Mouse (Mus musculus): Measurements from ENCODE around the gene Olfr263. TPM values are rescaled to one million over a fixed set of nuclear protein-coding genes. Genes with fewer than 3 reads are reported as not detected.

Olfr263 gene
- polyA plus RNA-seq, 1 experiment, result not detected

DNA sequence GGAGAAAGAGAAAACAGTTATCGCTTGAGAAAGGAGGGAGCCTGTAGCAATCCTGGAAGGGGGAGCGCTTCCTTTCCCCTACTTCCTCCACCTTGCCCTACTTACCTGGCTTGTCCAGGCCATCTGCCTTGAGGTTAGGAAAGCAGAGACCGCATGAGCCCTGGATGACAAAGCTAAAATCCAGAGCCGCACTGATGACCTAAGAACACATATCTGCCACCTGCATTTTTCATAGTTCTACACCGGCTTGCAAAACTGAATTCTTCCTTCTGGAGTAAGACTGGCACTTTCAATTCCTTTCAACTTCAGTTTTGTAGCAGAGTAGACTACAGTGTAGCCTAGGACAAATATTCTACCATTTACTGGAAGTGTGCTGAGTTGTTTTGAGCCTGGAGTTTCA lies 48.9 kb downstream of the Olfr263 start:
- Histone ChIP-seq H3K27me3 (ENCODE audit: control insufficient read depth, insufficient read depth, low read length) (no peaks in the 10 kb centered on the region), H3K4me3 (replicated peaks; ENCODE audit: insufficient read depth, low read depth, low read length) (no peak overlapping the region), H3K27ac (ENCODE audit: insufficient read depth, low read length) (no peak overlapping the region), H3K4me1 (ENCODE audit: control insufficient read depth, insufficient read depth, low read length) (no peaks in the 10 kb centered on the region; the same call in none of the 2 replicates)
- 90% methylated on average over 5 of the region's 5 CpGs for WGBS
- DNase-seq, result no peak
- no peak for TF ChIP-seq CTCF (IDR thresholded peaks at IDR 0.05; ENCODE audit: borderline replicate concordance, insufficient read depth, low read depth, low read length)
- TF ChIP-seq POLR2A (IDR thresholded peaks at IDR 0.05; ENCODE audit: borderline replicate concordance, insufficient read depth, low read length), result no peak

DNA sequence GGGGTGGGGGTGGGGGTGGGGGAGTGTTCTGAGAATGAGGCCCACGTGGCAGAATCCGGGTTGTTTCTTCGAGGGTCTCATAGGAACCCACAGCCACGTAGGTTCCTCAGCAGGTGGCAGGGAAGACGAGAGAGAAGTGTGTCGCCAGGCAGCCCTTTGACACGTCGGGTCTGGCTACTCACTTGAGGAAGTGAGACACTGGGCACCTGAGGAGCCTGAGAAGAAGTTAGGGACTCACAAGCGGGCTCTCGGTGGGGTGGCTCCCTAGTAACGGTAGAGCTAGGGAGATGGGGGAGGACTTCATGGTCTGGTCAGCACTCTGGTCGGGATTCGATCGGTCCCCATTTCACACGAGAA lies 49.9 kb downstream of the Olfr263 start, which contains the start of gene Trim27:
Gene Trim27, plus strand, starts transcription at position 79 of the 357 bp plus-strand sequence.
- H3K4me3 ChIP-seq (replicated peaks; ENCODE audit: insufficient read depth, low read depth, low read length), result peak within 1 kb of the TSS; percentile 99
- DNase-seq, result no peak
- TF ChIP-seq POLR2A (IDR thresholded peaks at IDR 0.05; ENCODE audit: borderline replicate concordance, insufficient read depth, low read length), result no peak
- peak within 1 kb of the TSS; percentile 99 for H3K27ac ChIP-seq (ENCODE audit: insufficient read depth, low read length)
- no peaks in the 10 kb centered on the region for H3K27me3 ChIP-seq (ENCODE audit: control insufficient read depth, insufficient read depth, low read length)
- no peaks in the 10 kb centered on the region; the same call in none of the 2 replicates for H3K4me1 ChIP-seq (ENCODE audit: control insufficient read depth, insufficient read depth, low read length)
- 0% methylated on average over 15 of the region's 15 CpGs for WGBS

DNA sequence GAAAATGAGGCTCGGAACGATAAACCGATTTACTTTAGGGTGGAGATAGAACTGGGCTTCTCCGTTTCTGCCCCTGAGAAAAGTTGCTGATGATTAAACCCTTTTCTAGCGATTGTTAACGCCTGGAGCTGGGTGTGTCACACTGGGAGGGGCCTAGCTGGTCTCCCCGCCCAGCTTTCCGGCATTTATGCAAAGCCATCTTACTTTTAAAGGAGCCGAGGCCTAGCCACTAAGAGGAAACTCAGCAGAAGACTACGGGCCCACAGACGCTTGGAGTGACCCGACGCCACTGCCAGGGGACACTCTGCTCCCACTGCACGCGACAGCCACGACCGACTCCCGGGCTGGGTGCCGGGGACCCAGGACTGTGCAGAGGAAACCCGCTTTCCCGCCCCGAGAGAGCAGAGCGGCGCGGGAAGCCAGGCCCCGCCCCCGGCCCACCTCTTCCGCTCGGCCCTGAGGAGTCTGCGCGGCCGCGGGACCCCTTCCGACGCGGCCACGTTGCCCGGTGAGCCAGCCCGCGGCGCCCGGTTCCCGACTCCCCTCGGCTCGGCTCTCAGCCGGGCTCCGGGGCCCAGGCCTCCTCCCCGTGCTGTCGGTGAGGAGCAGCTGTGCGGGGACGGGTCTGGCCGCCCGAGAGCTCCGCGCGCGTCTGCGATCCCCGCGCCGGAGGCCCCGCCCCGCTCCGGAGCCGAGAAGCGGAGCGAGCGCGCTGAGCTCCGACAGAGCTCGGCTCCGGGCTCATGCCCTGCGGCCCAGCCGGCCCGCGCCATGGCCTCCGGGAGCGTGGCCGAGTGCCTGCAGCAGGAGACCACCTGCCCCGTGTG lies 50.5 kb downstream of the Olfr263 start:
- Histone ChIP-seq H3K4me1 (ENCODE audit: control insufficient read depth, insufficient read depth, low read length) (no peaks in the 10 kb centered on the region; the same call in none of the 2 replicates), H3K27ac (ENCODE audit: insufficient read depth, low read length) (peak overlapping the region; percentile 99), H3K4me3 (replicated peaks; ENCODE audit: insufficient read depth, low read depth, low read length) (peak overlapping the region; percentile 99), H3K27me3 (ENCODE audit: control insufficient read depth, insufficient read depth, low read length) (no peaks in the 10 kb centered on the region)
- 1% methylated on average over 79 of the region's 80 CpGs for WGBS
- TF ChIP-seq CTCF (IDR thresholded peaks at IDR 0.05; ENCODE audit: borderline replicate concordance, insufficient read depth, low read depth, low read length), result no peak
- TF ChIP-seq POLR2A (IDR thresholded peaks at IDR 0.05; ENCODE audit: borderline replicate concordance, insufficient read depth, low read length), result 0 out of 2 replicates have a peak, but pooled peaks have one; percentile 55
- peak; percentile 88 to 91 for DNase-seq

DNA sequence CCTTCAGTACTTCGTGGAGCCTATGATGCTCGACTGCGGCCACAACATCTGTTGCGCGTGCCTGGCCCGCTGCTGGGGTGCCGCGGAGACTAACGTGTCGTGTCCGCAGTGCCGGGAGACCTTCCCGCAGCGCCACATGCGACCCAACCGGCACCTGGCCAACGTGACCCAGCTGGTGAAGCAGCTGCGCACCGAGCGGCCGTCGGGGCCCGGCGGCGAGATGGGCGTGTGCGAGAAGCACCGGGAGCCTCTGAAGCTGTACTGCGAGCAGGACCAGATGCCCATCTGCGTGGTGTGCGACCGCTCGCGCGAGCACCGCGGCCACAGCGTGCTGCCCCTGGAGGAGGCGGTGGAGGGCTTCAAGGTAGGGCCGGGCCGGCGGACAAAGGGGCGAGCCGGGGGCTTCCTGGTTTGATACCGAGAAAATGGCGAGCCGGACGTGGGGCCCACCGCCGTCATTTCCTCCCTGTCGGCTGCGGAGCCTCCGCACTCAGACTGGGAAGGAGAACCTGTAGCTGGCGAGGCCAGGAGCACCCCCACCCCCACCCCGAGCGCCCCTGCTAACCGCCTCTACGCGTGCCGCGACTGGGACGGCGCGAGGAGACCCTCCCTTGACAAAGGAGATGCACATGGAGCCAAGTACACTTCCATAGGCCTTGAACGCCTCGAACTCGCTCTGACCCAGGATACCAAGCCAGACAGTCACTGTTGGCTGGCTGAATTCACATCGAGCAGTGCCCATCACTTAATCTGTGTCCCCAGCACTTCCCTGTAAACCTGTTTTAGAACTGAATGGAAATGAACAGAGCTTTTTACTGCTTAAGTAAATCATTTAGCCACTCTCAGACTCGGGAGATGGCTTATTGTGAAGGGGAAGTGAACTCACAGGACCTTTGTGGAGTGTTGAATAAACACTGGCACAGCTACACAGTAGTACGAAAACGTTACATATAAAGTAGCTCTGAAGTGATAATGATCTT lies 51.4 kb downstream of the Olfr263 start:
- TF ChIP-seq POLR2A (IDR thresholded peaks at IDR 0.05; ENCODE audit: borderline replicate concordance, insufficient read depth, low read length) (no peak), CTCF (IDR thresholded peaks at IDR 0.05; ENCODE audit: borderline replicate concordance, insufficient read depth, low read depth, low read length) (no peak)
- DNase-seq, result peak; percentile 66 to 72
- Histone ChIP-seq H3K27ac (ENCODE audit: insufficient read depth, low read length) (peak overlapping the region; percentile 46; the same call in 1 of the 2 replicates), H3K4me1 (ENCODE audit: control insufficient read depth, insufficient read depth, low read length) (no peaks in the 10 kb centered on the region; the same call in none of the 2 replicates), H3K4me3 (replicated peaks; ENCODE audit: insufficient read depth, low read depth, low read length) (peak overlapping the region; percentile 99), H3K27me3 (ENCODE audit: control insufficient read depth, insufficient read depth, low read length) (no peaks in the 10 kb centered on the region)
- 1% methylated on average over 71 of the region's 71 CpGs for WGBS

DNA sequence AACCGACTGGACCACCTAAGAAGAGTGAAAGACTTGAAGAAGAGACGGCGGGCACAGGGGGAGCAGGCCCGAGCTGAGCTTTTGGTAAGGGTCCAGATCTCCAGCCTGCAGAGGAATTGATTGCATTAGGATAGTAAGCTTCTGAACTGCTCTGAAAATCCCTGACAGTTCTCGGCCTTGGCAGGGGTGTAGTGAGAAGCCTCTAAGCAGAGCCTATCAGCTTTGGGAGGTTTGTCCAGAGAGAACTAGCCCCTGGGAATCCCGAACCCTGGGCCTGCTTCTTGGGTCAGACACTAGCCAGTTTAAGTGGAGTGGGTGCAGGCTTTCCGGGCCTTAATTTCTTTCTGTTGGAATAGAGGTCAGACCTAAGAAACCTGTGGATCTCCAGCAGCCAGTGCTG lies 52.6 kb downstream of the Olfr263 start:
- Histone ChIP-seq H3K27me3 (ENCODE audit: control insufficient read depth, insufficient read depth, low read length) (no peaks in the 10 kb centered on the region), H3K4me1 (ENCODE audit: control insufficient read depth, insufficient read depth, low read length) (no peaks in the 10 kb centered on the region; the same call in none of the 2 replicates), H3K4me3 (replicated peaks; ENCODE audit: insufficient read depth, low read depth, low read length) (no peak overlapping the region), H3K27ac (ENCODE audit: insufficient read depth, low read length) (no peak overlapping the region)
- no peak for DNase-seq
- no peak for TF ChIP-seq POLR2A (IDR thresholded peaks at IDR 0.05; ENCODE audit: borderline replicate concordance, insufficient read depth, low read length)
- TF ChIP-seq CTCF (IDR thresholded peaks at IDR 0.05; ENCODE audit: borderline replicate concordance, insufficient read depth, low read depth, low read length), result no peak
- 42% methylated on average over 7 of the region's 7 CpGs for WGBS

DNA sequence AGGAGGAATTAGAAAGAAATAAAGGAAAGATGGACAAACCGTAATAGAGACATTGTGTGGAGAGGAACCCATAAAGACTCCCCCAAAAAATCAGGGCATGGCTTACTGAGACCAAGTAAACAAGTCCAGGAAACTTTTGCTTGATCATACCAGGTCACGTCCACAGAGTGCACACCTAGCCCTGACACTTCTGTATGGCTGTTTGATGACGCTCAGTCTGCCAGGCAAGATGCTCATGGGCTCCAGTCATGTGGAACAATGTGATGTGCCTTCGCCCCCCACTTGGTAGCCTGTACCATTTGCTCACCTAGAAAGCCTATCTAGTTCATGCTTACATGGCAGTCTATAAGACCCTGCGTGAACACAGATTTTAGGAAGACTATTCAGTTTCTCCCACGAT lies 53.6 kb downstream of the Olfr263 start:
- TF ChIP-seq CTCF (IDR thresholded peaks at IDR 0.05; ENCODE audit: borderline replicate concordance, insufficient read depth, low read depth, low read length) (no peak), POLR2A (IDR thresholded peaks at IDR 0.05; ENCODE audit: borderline replicate concordance, insufficient read depth, low read length) (no peak)
- 83% methylated on average over 6 of the region's 6 CpGs for WGBS

DNA sequence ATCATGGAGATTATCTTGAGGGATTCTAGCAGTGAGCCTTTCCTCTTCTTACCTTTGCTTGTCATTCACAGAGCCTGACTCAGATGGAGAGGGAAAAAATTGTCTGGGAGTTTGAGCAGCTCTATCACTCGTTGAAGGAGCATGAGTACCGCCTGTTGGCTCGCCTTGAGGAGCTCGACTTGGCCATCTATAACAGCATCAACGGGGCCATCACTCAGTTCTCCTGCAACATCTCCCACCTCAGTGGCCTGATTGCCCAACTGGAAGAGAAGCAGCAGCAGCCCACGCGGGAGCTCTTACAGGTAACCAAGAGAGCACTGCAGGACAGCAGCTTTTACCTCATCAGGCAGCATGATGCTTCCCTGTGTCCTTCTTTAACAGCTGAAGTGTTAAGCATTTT lies 54.2 kb downstream of the Olfr263 start:
- no peak overlapping the region for H3K27ac ChIP-seq (ENCODE audit: insufficient read depth, low read length)
- H3K4me3 ChIP-seq (replicated peaks; ENCODE audit: insufficient read depth, low read depth, low read length), result no peak overlapping the region
- H3K4me1 ChIP-seq (ENCODE audit: control insufficient read depth, insufficient read depth, low read length), result no peaks in the 10 kb centered on the region; the same call in none of the 2 replicates
- 95% methylated on average over 7 of the region's 7 CpGs for WGBS
- H3K27me3 ChIP-seq (ENCODE audit: control insufficient read depth, insufficient read depth, low read length), result no peaks in the 10 kb centered on the region
- DNase-seq, result no peak
- TF ChIP-seq POLR2A (IDR thresholded peaks at IDR 0.05; ENCODE audit: borderline replicate concordance, insufficient read depth, low read length) (no peak), CTCF (IDR thresholded peaks at IDR 0.05; ENCODE audit: borderline replicate concordance, insufficient read depth, low read depth, low read length) (no peak)

More for the DNA sequence above, 53.6 kb downstream of the Olfr263 start:
- Histone ChIP-seq H3K4me1 (ENCODE audit: control insufficient read depth, insufficient read depth, low read length) (no peaks in the 10 kb centered on the region; the same call in none of the 2 replicates), H3K27ac (ENCODE audit: insufficient read depth, low read length) (no peak overlapping the region), H3K27me3 (ENCODE audit: control insufficient read depth, insufficient read depth, low read length) (no peaks in the 10 kb centered on the region), H3K4me3 (replicated peaks; ENCODE audit: insufficient read depth, low read depth, low read length) (no peak overlapping the region)
- DNase-seq, result no peak
